Mouse (Mus musculus) embryonic facial prominence, embryonic 10.5 days (tissue): ENCODE data around the gene Sgsm3. TPM values are rescaled to one million over a fixed set of nuclear protein-coding genes. Genes with fewer than 3 reads are reported as not detected.

Source experiments
- DNase-seq: peaks from one replicate; pipeline ENCODE4 v3.0.0-alpha.2; 2017; ENCODE audit warnings: low spot score
- H3K27ac ChIP-seq: fragments of 300-500 bp; sonication (generic); replicated peaks from 2 replicates; pipeline ENCODE4 v1.5.1; 2016; ENCODE audit warnings: mild to moderate bottlenecking
- H3K27me3 ChIP-seq: fragments of 300-500 bp; sonication (generic); replicated peaks from 2 replicates; pipeline ENCODE4 v1.6.1; 2016; ENCODE audit warnings: low read depth, mild to moderate bottlenecking; ENCODE audit not compliant: poor library complexity, severe bottlenecking
- H3K36me3 ChIP-seq: fragments of 300-500 bp; sonication (generic); replicated peaks from 2 replicates; pipeline ENCODE4 v1.6.1; 2016; ENCODE audit warnings: mild to moderate bottlenecking, moderate library complexity
- H3K4me1 ChIP-seq: fragments of 300-500 bp; sonication (generic); 2 replicates; pipeline ENCODE4 v1.6.1; 2016
- H3K4me3 ChIP-seq: fragments of 300-500 bp; sonication (generic); 2 replicates; pipeline ENCODE4 v1.5.1; 2016; ENCODE audit warnings: mild to moderate bottlenecking, moderate library complexity
- H3K9me3 ChIP-seq: fragments of 300-500 bp; sonication (generic); 2 replicates; pipeline ENCODE4 v1.6.1; 2016; ENCODE audit warnings: mild to moderate bottlenecking
- WGBS: fragments of 180-500 bp; shearing (Covaris S2); methylation state at CpG from one replicate; pipeline ENCODE4 v1.1.7; 2016; 5-methylcytosine and 5-hydroxymethylcytosine counted together
- microRNA-seq: library from miRNA; unstranded; fragments of <30 nt; microRNA quantifications from one replicate; pipeline ENCODE4, GENCODE M21; 2017
- polyA plus RNA-seq: library from polyadenylated mRNA; unstranded; fragments of >200 nt; fragmentation: Nextera tagmentation; extraction: Ambion mirVana; gene quantifications from 2 replicates; pipeline ENCODE4 v1.2.1, GENCODE M21; 2016

Sgsm3 gene
- polyA plus RNA-seq, 1 experiment from 2014 or later: 30.8 TPM

GRCm38 (mm10) chr15:81055488-81055887 lies 77.9 kb downstream of the Sgsm3 start:
- WGBS: 90% methylated on average over 2 of the region's 2 CpGs
- H3K36me3 ChIP-seq: peaks cover 3% of the 10 kb centered on the region; the same call in 1 of the 2 replicates
- no peak overlapping the region for H3K27ac ChIP-seq
- DNase-seq: no peak
- no peaks in the 10 kb centered on the region for H3K9me3 ChIP-seq
- no peaks in the 10 kb centered on the region for H3K27me3 ChIP-seq
- H3K4me1 ChIP-seq: peaks cover 15% of the 10 kb centered on the region
- no peak overlapping the region for H3K4me3 ChIP-seq

- 91% methylated on average over 5 of the region's 5 CpGs for WGBS
- H3K36me3 ChIP-seq: peaks cover 3% of the 10 kb centered on the region; the same call in 1 of the 2 replicates
- peaks cover 25% of the 10 kb centered on the region for H3K4me1 ChIP-seq
Observed at GRCm38 (mm10) chr15:81057736-81058135, 80.2 kb downstream of the Sgsm3 start.

GRCm38 (mm10) chr15:81060975-81061374 lies 83.4 kb downstream of the Sgsm3 start:
- WGBS: 85% methylated on average over 2 of the region's 2 CpGs

More at GRCm38 (mm10) chr15:81057736-81058135, 80.2 kb downstream of the Sgsm3 start:
- no peak overlapping the region for H3K27ac ChIP-seq
- no peaks in the 10 kb centered on the region for H3K27me3 ChIP-seq
- no peak overlapping the region for H3K4me3 ChIP-seq
- H3K9me3 ChIP-seq: no peaks in the 10 kb centered on the region
- DNase-seq: no peak

More at GRCm38 (mm10) chr15:81060975-81061374, 83.4 kb downstream of the Sgsm3 start:
- Histone ChIP-seq H3K27me3 (no peaks in the 10 kb centered on the region), H3K4me3 (no peak overlapping the region), H3K27ac (no peak overlapping the region), H3K36me3 (peaks cover 3% of the 10 kb centered on the region; the same call in 1 of the 2 replicates), H3K4me1 (peaks cover 33% of the 10 kb centered on the region), H3K9me3 (no peaks in the 10 kb centered on the region)
- no peak for DNase-seq

Small RNAs within 50 kb of the gene (microRNA-seq; reads per million reads assigned to microRNA genes)
- gene Mir5113: 14.3 reads per million, percentile 25 among the genes with 10 or more reads in this experiment

Other genes with a start within 250 kb of the Sgsm3 start
- gene Adsl, start 29.3 kb upstream of the Sgsm3 start, polyA plus RNA-seq: 215 and 230 TPM in 2 replicates
- gene Mrtfa, start 213.0 kb downstream of the Sgsm3 start, polyA plus RNA-seq: 25.0 and 26.3 TPM in 2 replicates